Mouse (Mus musculus) neural tube, embryonic 14.5 days (tissue): ENCODE measurements around the gene Ssbp3. TPM values are rescaled to one million over a fixed set of nuclear protein-coding genes. Genes with fewer than 3 reads are reported as not detected.
A peak's percentile ranks its signal among the peaks of the same experiment; 100 is the strongest.

ENCODE experiments used
- ATAC-seq: fragments of 200-750 bp; cut with Nextera tagmentation; 2 replicates; pipeline ENCODE4 v1.8.0; 2017; ENCODE audit warnings: low read depth, mild to moderate bottlenecking, moderate TSS enrichment, moderate library complexity
- H3K27ac ChIP-seq: fragments of 300-500 bp; sonication (generic); 2 replicates; pipeline ENCODE4 v1.5.1; 2014; ENCODE audit warnings: low read depth, mild to moderate bottlenecking, control low read depth, low read length, moderate library complexity, mixed read lengths
- H3K27me3 ChIP-seq: fragments of 300-500 bp; sonication (generic); 2 replicates; pipeline ENCODE4 v1.6.1; 2014; ENCODE audit warnings: low read length; ENCODE audit not compliant: control insufficient read depth, insufficient read depth
- H3K36me3 ChIP-seq: fragments of 300-500 bp; sonication (generic); 2 replicates; pipeline ENCODE4 v1.6.1; 2014; ENCODE audit warnings: low read length, mixed read lengths; ENCODE audit not compliant: control insufficient read depth, insufficient read depth
- H3K4me1 ChIP-seq: fragments of 300-500 bp; sonication (generic); 2 replicates; pipeline ENCODE4 v1.6.1; 2014; ENCODE audit warnings: low read length; ENCODE audit not compliant: control insufficient read depth, insufficient read depth
- H3K4me2 ChIP-seq: fragments of 300-500 bp; sonication (generic); 2 replicates; pipeline ENCODE4 v1.6.1; 2014; ENCODE audit warnings: mild to moderate bottlenecking, low read depth, low read length, control low read depth
- H3K4me3 ChIP-seq: fragments of 300-500 bp; sonication (generic); 2 replicates; pipeline ENCODE4 v1.5.1; 2014; ENCODE audit warnings: low read depth, low read length, control low read depth, mixed read lengths
- H3K9ac ChIP-seq: fragments of 300-500 bp; sonication (generic); replicated peaks from 2 replicates; pipeline ENCODE4 v1.6.1; 2014; ENCODE audit warnings: low read depth, mild to moderate bottlenecking, control low read depth, low read length, mixed read lengths
- H3K9me3 ChIP-seq: fragments of 300-500 bp; sonication (generic); 2 replicates; pipeline ENCODE4 v1.6.1; 2016; ENCODE audit warnings: low read length; ENCODE audit not compliant: control insufficient read depth
- WGBS: fragments of 180-500 bp; shearing (Covaris S2); extraction: QIAGEN DNeasy Blood & Tissue Kit; methylation state at CpG from one replicate; pipeline ENCODE4 v1.1.7; 2014; 5-methylcytosine and 5-hydroxymethylcytosine counted together
- polyA plus RNA-seq: library from polyadenylated mRNA; unstranded; fragments of >200 nt; fragmentation: Nextera tagmentation; extraction: Ambion mirVana; gene quantifications from 2 replicates; pipeline ENCODE4 v1.2.1, GENCODE M21; 2014

Ssbp3 gene
- polyA plus RNA-seq, 1 experiment from 2014 or later = 106 TPM

GRCm38 (mm10) chr4:107096841-107097373 lies 186.4 kb downstream of the Ssbp3 start, which contains the start of gene Cdcp2:
Gene Cdcp2, plus strand, starts transcription at chr4:107096891.
- Histone ChIP-seq H3K4me1 (peaks cover 10% of the 10 kb centered on the region; the same call in 1 of the 2 replicates), H3K27me3 (no peaks in the 10 kb centered on the region), H3K9ac (0 out of 2 replicates have a peak within 1 kb of the TSS, but pooled peaks have one; percentile 21), H3K36me3 (no peaks in the 10 kb centered on the region), H3K4me3 (no peak within 1 kb of the TSS), H3K4me2 (no peak within 1 kb of the TSS), H3K9me3 (no peaks in the 10 kb centered on the region), H3K27ac (no peak within 1 kb of the TSS; the same call in 1 of the 2 replicates)
- 29% methylated on average over 16 of the region's 16 CpGs for WGBS
- no peak for ATAC-seq

GRCm38 (mm10) chr4:107097871-107098270 lies 187.4 kb downstream of the Ssbp3 start:
- H3K9ac ChIP-seq = no peak overlapping the region
- H3K4me3 ChIP-seq = no peak overlapping the region
- H3K36me3 ChIP-seq = no peaks in the 10 kb centered on the region
- no peaks in the 10 kb centered on the region for H3K27me3 ChIP-seq
- WGBS = 66% methylated on average over 15 of the region's 15 CpGs
- H3K27ac ChIP-seq = no peak overlapping the region
- no peak for ATAC-seq
- H3K9me3 ChIP-seq = no peaks in the 10 kb centered on the region
- H3K4me1 ChIP-seq = peaks cover 10% of the 10 kb centered on the region; the same call in 1 of the 2 replicates
- H3K4me2 ChIP-seq = no peak overlapping the region

GRCm38 (mm10) chr4:107098375-107098774 lies 187.9 kb downstream of the Ssbp3 start:
- no peak overlapping the region for H3K4me2 ChIP-seq
- no peak overlapping the region for H3K4me3 ChIP-seq
- peaks cover 10% of the 10 kb centered on the region; the same call in 1 of the 2 replicates for H3K4me1 ChIP-seq
- ATAC-seq = no peak
- WGBS = 79% methylated on average over 10 of the region's 10 CpGs
- H3K9ac ChIP-seq = no peak overlapping the region
- H3K9me3 ChIP-seq = no peaks in the 10 kb centered on the region
- no peak overlapping the region for H3K27ac ChIP-seq
- no peaks in the 10 kb centered on the region for H3K27me3 ChIP-seq
- no peaks in the 10 kb centered on the region for H3K36me3 ChIP-seq

- WGBS = 66% methylated on average over 17 of the region's 17 CpGs
- no peak overlapping the region for H3K27ac ChIP-seq
- H3K9ac ChIP-seq = no peak overlapping the region
Measured at GRCm38 (mm10) chr4:107098791-107099525, 188.5 kb downstream of the Ssbp3 start.

More at GRCm38 (mm10) chr4:107098791-107099525, 188.5 kb downstream of the Ssbp3 start:
- Histone ChIP-seq H3K4me3 (no peak overlapping the region), H3K4me1 (peaks cover 10% of the 10 kb centered on the region; the same call in 1 of the 2 replicates), H3K9me3 (no peaks in the 10 kb centered on the region), H3K4me2 (no peak overlapping the region), H3K36me3 (no peaks in the 10 kb centered on the region), H3K27me3 (no peaks in the 10 kb centered on the region)
- no peak for ATAC-seq

Other genes with a start within 250 kb of the Ssbp3 start
- gene Ttc4, start 231.8 kb upstream of the Ssbp3 start, polyA plus RNA-seq = 128 and 134 TPM in 2 replicates
- 1.1 and 1.4 TPM in 2 replicates for gene Mroh7, start 179.8 kb upstream of the Ssbp3 start, polyA plus RNA-seq
- gene Fam151a, start 176.8 kb upstream of the Ssbp3 start, polyA plus RNA-seq = not detected in 2 replicates
- 1.4 and 1.9 TPM in 2 replicates for gene Acot11, start 105.7 kb upstream of the Ssbp3 start, polyA plus RNA-seq
- gene Mrpl37, start 156.2 kb downstream of the Ssbp3 start, polyA plus RNA-seq = 90.9 and 94.3 TPM in 2 replicates
- gene Cyb5rl, start 156.3 kb downstream of the Ssbp3 start, polyA plus RNA-seq = 2.7 and 4.8 TPM in 2 replicates
- not detected in 2 replicates for gene Cdcp2, start 186.2 kb downstream of the Ssbp3 start, polyA plus RNA-seq